Mouse (Mus musculus) cerebellum, adult 2 months (tissue): ENCODE measurements at regions not wholly inside any gene's neighbourhood (a gene's known extent, or its start where the extent isn't known, plus 50 kb on each side); places are given as distances from the start of the nearest gene placed in this dataset.

Source experiments
- DNase-seq, 2 experiments: peaks; one replicate each; pipeline ENCODE4 v3.0.0; 2021
- H3K27ac ChIP-seq: fragments of 200-500 bp; 2 replicates; pipeline ENCODE4 v1.5.1; 2012; ENCODE audit warnings: low read length, control low read depth, inconsistent platforms; ENCODE audit not compliant: insufficient read depth
- H3K27me3 ChIP-seq: fragments of 200-500 bp; 2 replicates; pipeline ENCODE4 v1.6.1; 2012; ENCODE audit warnings: inconsistent platforms, mild to moderate bottlenecking, low read length, moderate library complexity; ENCODE audit not compliant: control insufficient read depth, insufficient read depth
- H3K4me1 ChIP-seq: fragments of 200-500 bp; 2 replicates; pipeline ENCODE4 v1.6.1; 2011; ENCODE audit warnings: low read length; ENCODE audit not compliant: control insufficient read depth, insufficient read depth
- H3K4me3 ChIP-seq: fragments of 200-500 bp; replicated peaks from 2 replicates; pipeline ENCODE3; 2011; ENCODE audit warnings: mild to moderate bottlenecking, low read depth, low read length, control low read depth; ENCODE audit not compliant: insufficient read depth
- CTCF ChIP-seq: fragments of 200-500 bp; IDR thresholded peaks from 2 replicates; pipeline ENCODE4 v1.5.1; 2011; ENCODE audit warnings: low read depth, mild to moderate bottlenecking, control low read depth, low read length, moderate library complexity, borderline replicate concordance; ENCODE audit not compliant: insufficient read depth
- POLR2A ChIP-seq: fragments of 200-500 bp; IDR thresholded peaks from 2 replicates; pipeline ENCODE4 v1.6.1; 2011; ENCODE audit warnings: low read length, control low read depth, borderline replicate concordance; ENCODE audit not compliant: insufficient read depth
- whole genome bisulfite sequencing: fragments of 180-500 bp; shearing (Covaris S2); methylation state at CpG from one replicate; pipeline ENCODE4 v1.1.7; 2018; 5-methylcytosine and 5-hydroxymethylcytosine counted together

- H3K27ac ChIP-seq = no peak overlapping the region
- no peak overlapping the region for H3K4me3 ChIP-seq
- no peak for DNase-seq
- no peaks in the 10 kb centered on the region for H3K4me1 ChIP-seq
- WGBS = 60% methylated on average over 3 of the region's 3 CpGs
- H3K27me3 ChIP-seq = no peaks in the 10 kb centered on the region
- TF ChIP-seq POLR2A (no peak), CTCF (no peak)
Observed at GRCm38 (mm10) chr5:133062481-133062880, 519.3 kb upstream of the Auts2 start.

- WGBS = 79% methylated on average over 4 of the region's 4 CpGs
- Histone ChIP-seq H3K27ac (no peak overlapping the region), H3K27me3 (no peaks in the 10 kb centered on the region), H3K4me1 (peaks cover 3% of the 10 kb centered on the region; the same call in 1 of the 2 replicates), H3K4me3 (no peak overlapping the region)
- no peak for TF ChIP-seq CTCF
- no peak for TF ChIP-seq POLR2A
- DNase-seq = no peak
Observed at GRCm38 (mm10) chr5:133047456-133047855, 504.3 kb upstream of the Auts2 start.

- DNase-seq = no peak
Observed at GRCm38 (mm10) chr5:133045637-133046036, 502.5 kb upstream of the Auts2 start.

GRCm38 (mm10) chr5:133027590-133027989, 484.4 kb upstream of the Auts2 start:
- Histone ChIP-seq H3K27ac (no peak overlapping the region), H3K4me1 (no peaks in the 10 kb centered on the region), H3K27me3 (no peaks in the 10 kb centered on the region), H3K4me3 (no peak overlapping the region)
- WGBS = 91% methylated on average over 4 of the region's 4 CpGs
- no peak for DNase-seq
- 0 out of 2 replicates have a peak, but pooled peaks have one; percentile 5 for TF ChIP-seq CTCF
- TF ChIP-seq POLR2A = no peak

More at GRCm38 (mm10) chr5:133045637-133046036, 502.5 kb upstream of the Auts2 start:
- peaks cover 3% of the 10 kb centered on the region; the same call in 1 of the 2 replicates for H3K4me1 ChIP-seq
- WGBS = 65% methylated on average over 9 of the region's 9 CpGs
- no peak overlapping the region for H3K4me3 ChIP-seq
- no peak overlapping the region for H3K27ac ChIP-seq
- no peak for TF ChIP-seq POLR2A
- no peak for TF ChIP-seq CTCF
- no peaks in the 10 kb centered on the region for H3K27me3 ChIP-seq

- TF ChIP-seq CTCF (no peak), POLR2A (no peak)
- H3K4me1 ChIP-seq = no peaks in the 10 kb centered on the region
- no peaks in the 10 kb centered on the region for H3K27me3 ChIP-seq
- 96% methylated on average over 4 of the region's 4 CpGs for WGBS
- H3K27ac ChIP-seq = no peak overlapping the region
- DNase-seq = no peak
- H3K4me3 ChIP-seq = no peak overlapping the region
Observed at GRCm38 (mm10) chr5:133025121-133025520, 482.0 kb upstream of the Auts2 start.

- H3K27ac ChIP-seq = no peak overlapping the region
- H3K4me3 ChIP-seq = no peak overlapping the region
- H3K27me3 ChIP-seq = no peaks in the 10 kb centered on the region
- H3K4me1 ChIP-seq = no peaks in the 10 kb centered on the region
- TF ChIP-seq CTCF (no peak), POLR2A (no peak)
- DNase-seq = no peak
Observed at GRCm38 (mm10) chr5:133020821-133021220, 477.7 kb upstream of the Auts2 start.

- 81% methylated on average over 1 of the region's 1 CpGs for WGBS
- TF ChIP-seq CTCF (no peak), POLR2A (no peak)
- no peaks in the 10 kb centered on the region for H3K27me3 ChIP-seq
- DNase-seq = no peak
- no peak overlapping the region for H3K27ac ChIP-seq
- no peaks in the 10 kb centered on the region for H3K4me1 ChIP-seq
- no peak overlapping the region for H3K4me3 ChIP-seq
Observed at GRCm38 (mm10) chr5:133020116-133020515, 477.0 kb upstream of the Auts2 start.

GRCm38 (mm10) chr5:133010624-133011575, 467.8 kb upstream of the Auts2 start:
- Histone ChIP-seq H3K27me3 (no peaks in the 10 kb centered on the region), H3K27ac (peak overlapping the region; percentile 44), H3K4me1 (peaks cover 8% of the 10 kb centered on the region; the same call in 1 of the 2 replicates), H3K4me3 (no peak overlapping the region)
- 7% methylated on average over 14 of the region's 14 CpGs for WGBS
- TF ChIP-seq CTCF (no peak), POLR2A (no peak)
- peak; percentile 90 to 97 for DNase-seq
